Mouse (Mus musculus) hindlimb bud, embryonic 11.5 days (tissue): ENCODE data around the gene Rxra.

Experiments
- DNase-seq: peaks from one replicate; pipeline ENCODE4 v3.0.0-alpha.2; 2012; ENCODE audit warnings: low read depth, low spot score; ENCODE audit errors: extremely low spot score

Rxra gene

DNA sequence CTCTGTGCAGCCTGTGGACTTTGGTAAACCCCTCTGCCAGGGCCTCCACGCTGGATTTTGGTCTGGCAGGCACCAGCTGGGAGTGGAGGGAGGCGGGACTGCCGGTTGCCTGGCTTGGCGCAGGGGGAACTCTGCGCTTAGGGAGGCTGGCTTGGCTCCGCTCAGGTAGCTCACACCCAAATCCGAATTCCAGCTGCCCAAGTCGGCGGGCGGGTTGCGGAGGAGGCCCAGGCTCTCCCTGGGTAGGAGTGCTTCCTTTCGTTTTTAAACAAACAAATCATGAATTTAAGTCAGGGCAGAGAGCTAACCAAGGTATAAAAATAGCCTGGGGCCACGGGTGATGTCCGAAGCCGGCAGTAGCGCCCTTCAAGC, at the start of gene Rxra:
Gene Rxra, plus strand, starts transcription at position 335 of the 372 bp plus-strand sequence.
- no peak for DNase-seq

DNA sequence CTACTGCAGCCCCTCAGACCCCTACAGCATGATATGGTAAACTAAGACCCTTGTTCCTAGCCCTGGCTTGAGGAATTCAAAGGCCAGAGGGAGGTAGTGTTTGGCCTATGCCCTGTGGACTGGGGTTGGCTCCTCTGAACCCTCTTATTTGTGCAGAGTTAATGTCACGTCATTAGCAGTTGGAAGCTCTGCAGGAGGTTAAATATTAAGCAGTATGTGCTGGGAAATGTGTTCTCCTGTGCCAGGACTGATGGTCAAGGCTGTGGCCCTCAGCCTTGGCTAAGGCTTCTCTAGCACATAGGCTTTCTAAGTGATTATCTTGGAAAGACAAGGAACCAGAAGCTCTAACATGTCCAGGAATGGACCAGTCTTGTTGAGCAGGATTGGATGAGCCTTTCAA, 49.6 kb upstream of the Rxra start:
- DNase-seq, result no peak

DNA sequence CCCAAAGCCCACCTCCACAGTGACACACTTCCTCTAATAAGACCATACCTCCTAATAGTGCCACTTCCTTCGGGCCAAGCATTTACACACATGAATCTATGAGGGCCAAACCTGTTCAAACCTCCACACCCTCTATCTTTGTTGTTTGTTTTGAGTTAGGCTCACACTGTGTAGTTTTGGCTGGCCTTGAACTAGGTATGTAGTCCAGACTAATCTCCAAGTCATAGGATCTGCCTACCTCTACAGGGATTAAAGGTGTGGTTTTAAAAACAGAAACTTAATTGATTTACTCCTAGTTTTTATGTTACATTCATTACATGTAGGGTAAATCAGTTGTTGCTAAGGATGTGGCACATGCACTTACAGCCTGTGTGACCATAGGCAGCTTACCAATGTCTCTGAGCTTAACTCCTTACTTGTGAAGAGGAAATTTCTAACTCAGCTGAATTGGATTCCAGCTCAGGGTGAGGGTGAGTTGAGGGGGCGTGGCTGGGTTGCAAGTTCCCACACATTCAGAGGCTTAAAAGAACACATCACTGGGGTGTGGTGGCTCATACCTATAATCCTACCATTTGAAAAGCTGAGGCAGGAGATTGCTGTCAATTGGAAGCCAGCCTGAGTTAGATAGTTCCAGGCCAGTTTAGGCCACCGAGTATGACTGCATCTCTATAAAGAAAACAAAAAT, 45.5 kb upstream of the Rxra start:
- no peak for DNase-seq

DNA sequence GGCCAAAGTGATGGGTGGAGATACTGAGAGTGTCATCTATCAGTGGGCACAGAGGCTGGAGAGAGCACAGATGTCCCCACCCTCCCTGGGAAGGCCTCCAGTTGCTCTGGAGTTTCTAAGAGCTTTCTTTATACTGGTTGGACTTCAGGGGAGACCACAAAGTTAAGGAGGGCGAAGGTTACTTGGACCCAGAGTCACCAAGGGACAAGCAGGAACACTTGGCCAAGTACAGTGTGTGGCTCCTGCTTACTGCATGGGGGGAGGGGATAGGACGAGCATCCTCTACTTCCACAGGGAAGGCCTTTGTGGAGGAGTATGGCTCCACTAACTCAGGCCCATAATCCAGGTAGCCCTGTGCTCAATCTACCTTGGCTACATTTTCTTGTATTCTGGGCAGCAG, 42.8 kb upstream of the Rxra start:
- DNase-seq, result no peak

DNA sequence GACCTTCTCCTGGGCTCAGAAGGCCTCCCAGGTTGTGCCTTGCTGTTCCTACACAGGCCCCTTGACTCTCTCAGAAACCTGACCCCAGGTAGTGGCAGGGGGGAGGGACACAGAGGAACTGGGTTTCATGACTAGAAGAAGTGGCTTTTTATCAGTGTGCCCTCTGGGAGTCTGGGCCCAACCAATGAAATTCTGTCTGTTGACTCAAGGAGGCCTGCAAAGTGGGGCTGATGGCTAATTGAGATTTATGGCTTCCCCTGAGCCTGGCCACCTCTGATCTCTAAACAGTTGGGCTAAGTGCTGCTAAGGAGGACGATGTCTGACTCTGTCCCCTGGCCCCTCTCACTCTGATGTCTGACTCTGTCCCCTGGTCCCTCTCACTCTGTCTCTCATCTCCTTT, 42.2 kb upstream of the Rxra start:
- peak; percentile 18 for DNase-seq

DNA sequence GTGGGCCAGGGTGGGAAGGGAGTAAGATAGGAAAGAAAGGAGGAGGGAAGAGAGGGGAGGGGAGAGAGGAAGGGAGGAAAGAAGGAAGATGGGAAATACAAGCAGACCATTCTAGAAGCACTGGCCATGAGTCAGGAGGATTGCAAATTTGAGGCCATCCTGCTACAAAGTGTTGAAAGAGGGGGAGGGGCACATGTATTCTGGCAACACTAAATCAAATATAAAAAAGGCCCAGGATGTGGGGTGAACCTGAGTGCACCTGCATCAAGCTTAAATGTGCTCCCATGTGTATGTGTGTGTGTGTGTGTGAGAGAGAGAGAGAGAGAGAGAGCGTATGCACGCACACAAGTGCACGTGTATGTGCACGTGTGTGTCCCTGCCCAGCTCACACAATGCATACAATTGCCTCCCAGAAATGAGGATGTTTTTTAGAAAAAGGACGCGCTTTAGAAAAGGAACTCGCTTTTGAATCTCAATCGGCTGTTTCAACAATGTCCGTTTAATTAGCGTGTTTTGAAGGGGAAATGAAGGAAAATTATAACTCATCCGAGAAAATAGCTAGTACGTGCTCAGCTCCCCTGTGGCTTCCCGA, 41.0 kb upstream of the Rxra start:
- DNase-seq, result no peak

DNA sequence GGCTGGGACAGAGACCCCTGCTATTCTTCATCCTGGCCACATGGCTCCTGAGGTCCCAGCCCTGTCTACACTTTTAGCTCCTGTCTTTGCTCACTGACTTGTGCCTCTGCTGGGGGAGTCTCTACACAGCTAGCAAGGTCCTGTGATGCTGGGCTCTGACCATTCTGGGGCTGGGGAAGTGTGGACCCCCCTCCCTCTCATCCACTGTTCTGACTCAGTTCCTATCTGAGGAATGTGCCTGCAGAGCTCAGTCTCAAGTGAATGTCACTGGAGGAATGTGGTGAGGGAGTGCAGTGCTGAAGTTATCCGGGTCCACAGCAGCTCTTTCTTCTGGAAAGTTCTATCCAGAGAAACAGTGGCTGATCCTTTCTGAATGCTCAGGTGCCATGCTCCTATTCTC, 39.4 kb upstream of the Rxra start:
- DNase-seq, result no peak

DNA sequence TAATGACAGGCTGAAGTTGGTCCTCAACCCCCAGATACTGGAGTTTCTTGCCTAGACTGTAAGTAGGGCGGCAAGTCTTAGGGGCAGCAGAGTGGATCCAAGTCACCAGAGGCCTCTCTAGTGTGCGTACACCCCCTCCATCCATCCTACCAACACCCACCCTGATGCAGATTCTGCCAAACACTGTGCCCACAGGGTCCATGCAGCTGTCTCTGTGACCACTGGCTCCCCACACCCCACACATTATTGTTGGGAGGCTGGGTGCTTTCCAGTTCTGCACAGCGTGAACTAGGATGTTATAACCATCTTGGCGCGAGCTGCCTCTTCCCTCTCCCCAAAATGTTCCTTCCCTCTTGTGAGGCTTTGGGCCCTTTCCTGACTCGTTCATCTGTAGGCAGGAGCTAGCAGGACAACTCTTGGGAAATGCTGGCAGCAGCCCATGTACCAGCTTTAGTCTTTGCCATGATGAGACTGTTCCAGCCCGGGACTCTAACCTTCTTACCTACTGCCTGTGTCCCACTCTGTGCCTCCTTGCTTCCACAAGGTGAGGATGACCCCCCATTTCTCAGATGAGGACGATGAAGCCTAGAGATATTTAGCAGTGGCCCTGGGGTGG, 38.9 kb upstream of the Rxra start:
- no peak for DNase-seq

DNA sequence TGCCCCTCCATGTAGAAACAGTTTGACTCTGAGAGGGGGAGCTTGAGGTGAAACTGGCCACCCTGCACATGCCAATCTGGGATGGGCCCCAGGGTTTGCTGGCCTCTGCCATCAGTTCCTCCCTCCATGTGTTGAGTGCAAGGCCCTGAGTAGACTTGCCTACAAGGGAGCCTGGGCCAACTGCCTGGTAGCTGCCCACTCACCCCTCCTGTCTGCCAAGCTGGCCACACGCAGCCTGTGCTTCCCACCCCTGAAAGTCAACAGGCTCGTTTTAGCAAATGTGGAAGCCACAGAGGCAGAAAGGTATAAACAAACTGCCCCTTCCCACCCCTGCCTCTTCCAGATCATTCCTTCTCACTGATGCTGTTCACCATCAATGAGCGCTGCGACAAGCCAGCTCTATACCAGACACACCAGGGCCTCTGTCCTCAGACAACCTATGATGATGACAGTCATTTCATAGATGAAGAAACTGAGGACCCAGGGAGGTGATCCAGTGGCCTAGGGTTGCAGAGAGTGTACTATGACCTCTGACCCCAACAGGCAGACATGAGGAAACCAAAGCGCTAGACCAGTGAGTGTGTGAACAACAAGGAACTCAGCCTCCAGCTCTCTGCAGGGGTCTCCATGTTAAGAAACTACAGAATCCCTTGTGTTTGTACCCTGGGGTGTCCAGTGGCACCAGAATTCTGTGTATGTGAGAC, 36.5 kb upstream of the Rxra start:
- no peak for DNase-seq

DNA sequence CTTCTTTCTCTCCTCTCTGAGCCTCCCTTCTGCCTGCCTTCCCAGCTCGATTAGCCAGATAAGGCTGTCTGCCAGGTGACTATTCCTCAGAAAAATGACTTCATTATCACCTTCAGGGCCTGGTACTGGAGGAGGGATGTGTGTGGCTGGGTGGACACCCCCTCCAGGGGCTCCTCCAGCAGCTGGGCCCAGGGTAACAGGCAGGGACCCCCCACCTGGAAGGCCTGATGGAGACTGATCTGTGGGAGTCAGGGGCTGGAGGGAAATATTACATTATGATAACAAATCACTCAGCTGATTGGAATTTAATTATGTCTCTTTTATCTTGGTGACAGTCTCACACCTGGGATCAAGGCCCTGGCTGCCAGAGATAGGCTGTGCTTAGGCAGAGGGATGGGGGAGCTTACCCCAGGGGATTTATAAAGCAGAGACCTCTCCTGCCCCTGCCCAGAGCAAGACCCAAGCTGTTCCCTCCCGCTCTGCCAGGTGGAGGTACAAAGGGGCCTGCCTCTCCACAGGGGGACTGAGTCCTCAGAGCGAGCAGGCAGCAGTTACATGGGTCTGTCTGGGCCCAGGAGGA, 35.2 kb upstream of the Rxra start:
- DNase-seq, result no peak

DNA sequence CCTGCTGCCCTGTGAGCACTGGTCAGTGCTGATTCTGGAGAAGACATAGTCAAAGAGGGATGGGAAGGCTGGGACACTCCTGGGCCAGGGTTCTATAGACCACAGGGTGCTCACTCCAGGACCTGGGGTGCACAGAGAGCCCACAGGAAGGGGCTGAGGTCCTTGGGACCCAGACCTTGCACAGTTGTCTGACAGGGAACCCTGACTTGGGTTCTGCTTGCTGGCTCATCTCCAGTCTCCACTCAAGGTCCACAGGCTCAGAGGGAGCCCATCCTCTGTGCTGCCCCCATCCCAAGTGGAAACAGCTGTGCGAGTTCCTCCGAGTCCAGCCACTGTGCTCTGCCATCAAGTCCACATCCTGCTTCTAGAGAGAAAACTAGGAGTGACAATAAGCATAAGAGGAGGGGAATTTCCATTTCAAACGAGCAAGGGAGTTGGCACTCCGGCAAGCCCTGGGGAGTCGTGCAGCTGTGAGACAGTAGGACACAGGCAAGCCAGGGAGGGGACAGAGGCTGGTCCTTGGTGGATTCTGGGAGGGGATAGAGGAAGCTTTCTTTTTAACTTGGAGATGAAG, 31.6 kb upstream of the Rxra start:
- no peak for DNase-seq

DNA sequence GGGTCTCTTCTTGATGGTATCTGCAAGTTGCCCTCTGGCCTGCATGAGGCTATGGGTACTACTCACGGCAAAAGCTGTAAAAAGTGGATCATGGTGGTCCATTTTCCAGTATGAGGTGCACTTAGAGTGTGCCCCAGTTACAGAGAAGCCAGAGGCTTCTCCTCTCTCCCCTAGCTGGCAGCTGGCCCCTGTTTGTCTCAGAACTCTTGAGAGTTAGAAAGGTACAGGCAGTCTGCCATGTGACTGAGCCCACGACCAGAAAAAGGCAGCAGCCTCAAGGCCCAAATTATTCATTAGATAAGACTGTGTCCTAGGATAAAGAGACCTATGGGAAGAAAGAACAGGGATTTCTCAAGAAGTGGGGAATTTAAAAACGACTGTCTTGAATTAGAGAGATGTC, 30.8 kb upstream of the Rxra start:
- DNase-seq, result no peak

DNA sequence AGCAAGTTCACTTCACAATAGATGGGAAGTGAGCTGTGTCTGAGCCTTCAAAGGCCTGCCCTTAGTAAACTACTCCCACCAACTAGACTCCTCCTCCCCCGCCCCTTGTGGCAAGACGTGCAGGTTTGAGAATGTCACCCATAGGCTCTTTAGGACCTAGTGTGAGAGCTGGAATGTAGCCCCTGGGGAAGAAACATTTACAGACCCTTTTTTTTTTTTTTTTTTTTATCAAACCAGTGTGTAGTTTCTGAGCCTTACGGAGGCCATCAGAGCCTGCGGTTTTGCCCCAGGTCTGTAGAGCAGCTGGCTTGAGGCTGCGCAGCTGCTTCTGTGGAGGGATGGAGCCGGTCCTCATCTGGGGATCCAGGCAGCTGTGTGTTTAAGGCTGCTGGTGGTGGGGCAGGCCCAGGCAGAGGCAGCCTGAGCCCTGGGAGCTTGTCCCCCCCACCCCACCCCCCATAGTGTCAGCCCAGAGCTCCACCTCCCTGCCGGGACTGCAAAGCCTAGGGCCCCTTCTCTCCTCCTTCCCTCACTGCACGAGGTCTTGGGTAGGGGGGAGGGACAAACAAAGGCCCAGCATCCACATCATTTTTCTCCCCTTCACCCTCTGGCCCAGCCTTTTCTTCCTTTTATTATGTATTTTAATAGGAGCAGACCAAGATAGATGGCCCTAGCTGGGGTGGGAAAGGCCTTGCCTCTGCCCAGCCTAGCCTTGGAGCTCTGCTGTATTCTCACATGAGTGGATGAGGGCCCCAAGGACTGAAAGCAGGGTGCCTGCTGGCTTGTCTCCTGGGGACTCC, 26.2 kb upstream of the Rxra start:
- DNase-seq, result no peak

DNA sequence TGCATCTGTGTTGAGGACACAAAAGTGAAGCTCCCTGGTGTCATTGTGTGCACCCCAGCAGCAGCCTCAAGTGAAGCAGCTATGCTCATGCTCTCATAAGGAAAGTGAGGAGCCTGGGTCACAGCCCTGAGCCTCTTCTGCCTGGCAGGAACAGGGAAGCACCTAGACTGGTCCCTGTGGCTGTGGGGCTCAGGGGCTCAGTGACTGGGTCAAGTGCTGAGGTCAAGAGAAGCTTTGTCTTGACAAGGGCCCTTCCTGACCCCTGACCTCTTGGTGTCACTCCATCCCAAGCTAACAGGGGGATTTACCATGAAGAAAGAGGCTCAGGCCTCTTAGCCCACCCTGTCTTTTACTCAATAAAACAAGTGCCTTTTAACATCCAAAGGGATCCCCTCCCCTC, 25.2 kb upstream of the Rxra start:
- no peak for DNase-seq

DNA sequence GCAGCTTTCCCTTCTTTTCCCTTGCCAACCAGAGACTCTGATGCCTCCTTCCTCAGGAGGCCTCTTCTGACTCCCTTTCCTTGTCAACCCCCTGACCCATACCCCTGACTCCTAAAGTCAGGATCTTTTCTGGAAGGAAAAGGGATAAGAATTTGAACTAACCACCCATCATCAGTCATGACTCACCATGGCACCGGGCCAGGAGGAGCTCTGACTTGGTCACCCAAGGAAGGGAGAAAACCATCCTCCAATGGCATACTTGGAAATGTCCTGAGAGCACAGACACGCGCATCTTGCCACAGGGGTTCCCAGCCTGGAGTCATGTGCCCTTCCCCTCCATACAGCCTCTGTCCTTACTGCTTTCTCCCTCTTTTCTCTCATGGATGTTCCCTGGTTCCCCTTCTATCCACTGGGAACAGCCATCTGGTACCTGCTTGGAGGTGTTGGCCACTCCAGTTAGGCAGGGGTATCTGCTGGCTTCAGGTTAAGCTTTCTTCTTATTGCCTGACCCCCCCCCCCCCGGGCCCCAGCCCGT, 22.7 kb upstream of the Rxra start:
- no peak for DNase-seq

DNA sequence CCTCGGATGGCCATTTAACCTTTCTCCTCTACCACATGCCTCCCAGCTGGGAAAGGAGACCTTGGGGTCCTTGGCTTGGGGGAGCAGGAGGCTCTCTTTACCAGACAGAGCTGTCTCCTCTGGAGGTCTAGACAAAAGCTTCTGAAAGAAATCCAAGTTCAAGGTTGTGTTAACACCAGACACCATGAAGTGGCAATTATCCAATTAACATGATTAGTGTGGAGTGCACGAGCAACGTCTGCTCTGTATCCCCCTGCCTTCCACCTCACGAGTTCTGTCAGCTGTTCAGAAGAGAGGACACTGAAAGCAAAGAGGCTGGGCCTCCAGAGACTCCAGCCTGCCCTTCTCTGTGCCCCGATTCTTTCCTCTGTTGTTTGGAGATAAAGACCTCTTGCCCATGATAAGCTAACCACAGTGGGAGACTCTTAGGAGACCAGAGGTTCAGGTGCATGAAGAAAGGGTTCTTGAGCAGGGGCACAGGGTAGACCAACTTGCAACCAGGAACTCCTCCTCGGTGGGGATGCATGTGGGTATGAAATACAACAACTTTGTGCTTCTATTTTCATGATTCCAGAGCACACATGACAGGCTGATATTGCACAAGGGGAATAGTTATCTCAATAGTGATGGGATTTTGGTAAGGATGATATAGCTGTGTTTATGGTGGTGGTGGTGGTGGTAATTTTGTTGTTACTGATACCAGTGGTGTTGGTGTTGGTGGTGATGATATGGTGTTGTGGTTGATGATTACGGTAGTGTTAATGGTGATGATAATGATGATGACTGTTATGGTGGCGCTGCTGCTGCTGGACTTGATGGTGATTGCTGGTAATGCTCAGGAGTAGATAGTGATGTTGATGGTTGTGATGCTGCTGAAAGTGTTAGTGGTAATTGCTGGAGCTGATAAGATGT, 21.7 kb upstream of the Rxra start:
- DNase-seq, result no peak

DNA sequence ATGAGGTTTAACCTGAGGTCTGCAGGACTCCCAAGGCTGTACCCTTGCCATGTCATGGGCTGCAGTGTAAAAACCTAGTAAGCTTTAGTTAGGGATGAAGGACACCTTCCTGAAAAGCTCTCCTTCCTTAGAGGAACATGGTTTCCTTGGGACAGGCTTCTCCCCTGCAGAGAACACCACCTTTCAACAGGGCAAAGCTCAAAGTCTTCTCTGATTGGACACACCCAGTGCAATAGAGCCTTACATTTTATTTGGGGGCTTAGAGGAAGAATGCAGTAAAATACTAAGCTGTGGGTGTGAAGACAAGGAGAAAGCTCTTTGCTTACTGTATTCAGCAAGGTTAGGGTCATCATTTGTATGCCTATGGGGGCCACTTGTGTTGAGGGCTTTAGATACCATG, 19.7 kb upstream of the Rxra start:
- DNase-seq, result no peak

DNA sequence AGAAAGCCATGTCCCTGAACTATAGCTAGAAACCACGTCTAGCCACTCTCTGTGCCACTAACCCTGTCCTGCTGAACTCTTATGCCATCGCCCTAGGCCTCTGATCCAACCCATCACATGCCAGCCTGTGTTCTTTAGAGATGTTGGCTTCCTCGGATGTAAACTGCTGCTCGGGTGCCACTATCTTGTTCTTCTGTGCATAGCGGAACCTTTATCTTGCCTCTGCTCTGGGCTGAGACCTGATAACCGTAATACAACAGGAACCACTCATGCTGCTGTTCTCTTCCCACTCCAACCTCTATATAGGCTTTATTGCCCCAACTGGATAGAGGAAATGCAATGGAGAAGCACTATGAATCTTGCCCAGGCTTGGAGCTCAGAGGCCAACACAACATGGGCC, 11.0 kb upstream of the Rxra start:
- no peak for DNase-seq

DNA sequence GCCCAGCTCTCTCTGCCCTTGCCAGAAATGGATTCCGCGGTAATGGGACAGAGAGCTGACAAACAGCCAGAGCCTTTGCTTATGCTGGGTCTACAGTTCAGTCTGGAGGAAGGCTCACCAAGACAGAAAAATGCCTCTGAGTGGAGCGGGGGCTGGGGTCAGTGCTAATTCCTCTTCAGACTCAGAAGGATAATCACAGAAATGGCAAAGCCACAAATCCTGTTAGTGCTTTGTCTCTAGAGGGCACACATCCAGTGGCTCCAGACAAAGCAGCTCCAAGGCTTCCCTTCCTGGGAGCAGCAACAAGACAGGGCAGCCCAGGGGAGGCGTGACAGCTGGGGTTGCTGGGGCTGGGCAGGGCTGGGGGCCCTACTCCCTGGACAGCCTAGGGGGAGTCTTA, 9.5 kb upstream of the Rxra start:
- DNase-seq, result no peak
